Mouse (Mus musculus): ENCODE measurements at regions not wholly inside any gene's neighbourhood (a gene's known extent, or its start where the extent isn't known, plus 50 kb on each side); places are given as distances from the start of the nearest gene placed in this dataset.
"Not testable (repeated sequence)": the region's sequence is repeated elsewhere in the genome, so short reads cannot be mapped to it uniquely, and the experiment has no call there.

GRCm38 (mm10) chr16:31553361-31554146 is 109.7 kb upstream of the Dlg1 start:
- DNase-seq = no peak

DNA sequence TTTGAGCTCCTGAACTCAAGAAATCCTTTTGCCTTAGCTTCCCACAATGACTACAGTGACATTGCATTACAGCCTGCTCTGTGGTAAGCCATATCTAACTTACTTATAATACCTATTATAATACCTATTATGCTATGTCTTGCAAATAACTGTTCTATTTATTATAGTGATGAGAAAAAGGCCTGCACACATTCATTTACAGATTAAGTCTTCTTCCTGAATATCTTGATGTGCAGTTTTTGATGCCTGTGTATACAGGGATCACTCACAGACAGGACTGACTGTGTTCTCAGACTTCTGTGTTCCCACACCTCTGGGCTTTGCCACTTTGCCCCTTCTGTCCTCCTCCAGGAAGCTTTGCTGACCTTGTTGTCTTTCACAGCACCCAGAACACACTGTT is 102.8 kb upstream of the Dlg1 start:
- no peak for DNase-seq

DNA sequence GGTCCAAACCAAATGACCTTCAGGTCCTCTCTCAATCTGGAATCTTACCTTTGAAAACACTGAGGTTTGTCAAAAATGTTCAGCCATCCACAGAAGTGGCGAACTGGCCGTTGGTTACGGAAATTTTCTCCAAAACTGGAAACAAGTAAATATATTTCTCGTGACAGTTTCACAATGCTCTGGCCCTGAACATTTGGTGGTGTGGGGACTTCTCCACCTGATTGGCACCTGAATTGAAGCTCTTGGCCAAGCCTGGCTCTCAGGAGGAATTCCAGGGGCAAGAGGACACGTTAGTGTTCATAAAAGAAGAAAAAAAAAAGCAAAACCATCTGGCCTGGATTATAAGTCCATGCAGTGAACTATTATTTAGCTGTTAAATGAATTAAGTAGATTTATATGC is 98.3 kb upstream of the Dlg1 start:
- DNase-seq = no peak

GRCm38 (mm10) chr16:31568316-31568715 is 94.9 kb upstream of the Dlg1 start:
- DNase-seq = no peak

GRCm38 (mm10) chr16:31569871-31570270 is 93.4 kb upstream of the Dlg1 start:
- no peak for DNase-seq

GRCm38 (mm10) chr16:31570311-31571139 is 92.7 kb upstream of the Dlg1 start:
- DNase-seq = peak; percentile 57

DNA sequence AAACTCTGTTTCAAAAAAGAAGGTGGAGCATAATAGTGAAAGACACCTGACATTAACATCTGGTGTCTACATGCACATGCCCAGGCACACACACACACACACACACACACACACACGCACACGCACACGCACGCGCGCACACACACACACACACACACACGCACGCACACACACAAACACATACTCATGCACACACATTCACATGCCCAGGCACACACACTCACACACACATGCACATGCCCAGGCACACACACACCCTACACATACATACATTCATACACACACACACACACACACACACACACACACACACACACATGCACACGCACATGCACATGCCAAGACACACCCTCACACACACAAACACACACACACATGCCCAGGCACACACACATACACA is 89.4 kb upstream of the Dlg1 start:
- DNase-seq = not testable (repeated sequence)

- DNase-seq = not testable (repeated sequence)
Measured at GRCm38 (mm10) chr16:31575646-31576045, 87.6 kb upstream of the Dlg1 start.

DNA sequence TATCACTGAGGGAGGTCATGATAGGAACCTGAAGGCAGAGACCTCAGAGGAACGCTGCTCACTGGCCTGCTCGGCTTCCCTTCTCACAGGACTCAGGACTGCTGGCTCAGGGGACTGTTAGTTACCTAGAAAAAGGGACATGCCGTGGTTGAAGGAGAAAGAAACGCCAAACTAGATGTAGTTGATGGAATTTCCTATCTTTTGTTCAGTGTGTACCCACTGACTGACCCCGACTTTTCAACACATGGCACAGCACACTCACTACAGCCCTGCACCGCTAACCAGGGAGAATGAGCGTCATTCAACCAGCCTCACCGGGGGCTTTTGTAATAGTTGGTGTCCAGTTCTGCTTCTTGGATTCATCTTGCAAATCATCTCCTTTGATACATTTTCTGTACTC is 86.8 kb upstream of the Dlg1 start:
- DNase-seq = no peak

- no peak for DNase-seq
Measured at GRCm38 (mm10) chr16:31577347-31577746, 85.9 kb upstream of the Dlg1 start.

GRCm38 (mm10) chr16:31579318-31579717 is 83.9 kb upstream of the Dlg1 start:
- no peak for DNase-seq

GRCm38 (mm10) chr16:31580779-31581178 is 82.5 kb upstream of the Dlg1 start:
- DNase-seq = no peak

DNA sequence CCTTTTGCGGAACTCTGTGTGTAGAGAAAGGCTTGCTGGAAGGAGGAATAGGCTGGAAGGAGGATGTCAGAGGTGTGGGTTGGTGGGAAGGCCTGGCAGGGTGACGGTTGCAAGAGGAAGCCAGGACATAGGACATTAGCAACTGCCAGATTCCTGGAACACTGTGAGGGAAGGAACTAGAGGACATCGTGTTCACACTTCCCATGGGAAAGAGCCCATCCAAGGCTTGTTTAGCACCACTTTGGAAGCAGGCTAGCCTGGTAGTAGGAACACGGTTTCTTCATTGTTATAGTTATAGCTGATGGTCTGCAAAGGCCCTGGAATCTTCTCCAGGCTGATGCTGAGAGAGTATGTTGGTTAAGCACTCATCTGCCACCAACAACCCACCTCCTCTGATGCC is 80.4 kb upstream of the Dlg1 start:
- no peak for DNase-seq

GRCm38 (mm10) chr16:31583627-31584026 is 79.6 kb upstream of the Dlg1 start:
- no peak for DNase-seq

- DNase-seq = no peak
Measured at GRCm38 (mm10) chr16:31584216-31584823, 78.9 kb upstream of the Dlg1 start.

DNA sequence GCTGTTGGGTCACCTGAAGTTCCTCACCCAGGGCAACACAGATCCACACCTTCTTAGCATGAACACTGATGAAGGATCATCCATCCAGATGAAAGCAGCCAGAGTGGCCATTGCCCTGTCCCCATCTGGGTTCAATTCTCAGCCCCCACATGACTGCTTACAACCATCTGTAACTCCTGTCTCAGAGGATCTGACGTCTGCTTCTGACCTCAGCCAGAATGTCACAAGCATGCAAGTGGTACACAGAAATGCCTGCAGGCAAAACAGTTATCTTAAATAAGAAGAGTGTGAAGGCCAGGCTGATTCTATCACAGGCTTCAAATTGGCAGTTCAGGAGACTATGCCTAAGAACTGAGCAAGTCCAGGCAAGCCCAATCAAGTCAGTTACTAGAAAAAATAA is 76.2 kb upstream of the Dlg1 start:
- DNase-seq = no peak

DNA sequence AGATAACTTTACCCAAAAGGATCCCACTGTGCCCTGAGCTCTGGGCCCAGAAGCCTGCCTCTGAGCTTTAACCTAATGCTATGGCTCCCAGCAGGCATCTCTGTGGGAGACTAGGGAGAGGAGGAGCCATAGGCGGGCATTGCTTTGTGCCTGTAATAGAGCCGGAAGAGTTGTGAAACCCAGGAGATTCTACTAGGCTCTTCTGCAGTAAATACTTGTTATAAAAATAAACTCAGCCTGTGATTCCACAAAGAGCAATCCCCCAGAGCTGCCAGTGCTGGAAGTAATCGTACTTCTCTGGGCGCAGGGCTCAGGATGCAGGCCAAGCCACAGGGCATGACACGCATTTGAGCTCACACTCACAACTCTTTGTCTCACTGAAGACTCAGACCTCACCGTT is 73.7 kb upstream of the Dlg1 start:
- DNase-seq = no peak

DNA sequence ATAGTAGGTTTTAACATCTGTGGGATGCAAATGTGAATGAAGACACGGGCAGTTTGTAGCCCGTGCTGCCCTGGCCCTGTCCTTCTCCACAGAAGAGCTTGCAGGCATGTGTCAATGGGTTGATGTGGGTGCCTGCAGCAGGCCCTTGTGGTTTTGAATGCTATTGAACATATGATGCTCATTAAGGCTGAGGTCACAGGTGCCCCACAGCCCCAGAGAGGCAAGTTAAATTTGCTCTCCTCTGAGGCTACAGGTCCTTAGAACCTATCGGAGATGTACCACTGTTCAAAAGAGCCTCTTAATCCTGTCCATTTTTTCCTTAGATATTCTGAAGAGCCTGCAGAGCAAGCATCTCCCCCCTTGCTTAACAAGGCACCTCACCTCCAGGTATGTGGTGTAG is 71.7 kb upstream of the Dlg1 start:
- DNase-seq = no peak

DNA sequence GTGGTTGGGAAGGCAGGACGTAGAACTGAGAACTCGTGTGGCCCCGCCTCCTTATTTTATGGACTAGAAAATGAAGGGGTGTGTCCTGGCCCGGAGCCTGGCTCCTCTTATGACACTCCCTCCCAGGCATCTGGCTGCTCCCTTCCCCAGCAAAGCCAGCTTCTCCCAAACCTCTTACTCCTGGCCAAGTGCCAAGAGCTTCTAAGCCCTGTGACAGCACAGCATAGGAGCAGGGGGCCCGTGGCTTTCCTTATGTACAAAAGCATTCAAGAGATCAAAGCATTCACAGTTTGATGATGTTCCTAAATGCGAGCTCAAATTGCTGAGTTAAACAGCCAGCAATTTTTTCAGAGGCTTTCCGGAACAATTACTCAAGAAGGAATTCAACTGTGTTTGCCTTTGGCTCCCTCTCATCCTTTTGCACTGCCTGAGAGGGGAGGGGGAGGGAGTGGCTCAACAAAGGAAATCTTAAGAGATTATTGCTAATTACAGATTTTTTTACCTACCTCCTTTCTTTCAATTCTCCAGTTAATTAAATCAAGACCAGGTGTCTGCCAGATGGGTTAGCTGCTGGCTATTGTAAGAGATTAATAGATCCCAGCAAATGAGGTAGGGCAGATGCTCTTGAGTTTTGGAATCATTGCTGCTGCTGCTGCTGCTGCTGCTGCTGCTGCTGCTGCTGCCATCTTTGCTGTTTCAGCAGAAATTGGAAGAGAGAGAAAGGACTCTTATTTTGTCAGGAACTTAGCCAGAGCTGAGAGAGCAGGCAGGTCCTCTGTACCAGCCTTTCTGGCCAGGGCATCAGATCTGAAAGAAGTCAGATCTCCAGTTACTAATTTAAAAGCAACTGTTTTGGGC is 71.0 kb upstream of the Dlg1 start:
- peak; percentile 78 for DNase-seq

- DNase-seq = peak; percentile 74
Measured at GRCm38 (mm10) chr16:31592973-31593683, 70.1 kb upstream of the Dlg1 start.

GRCm38 (mm10) chr16:31597965-31598364 is 65.3 kb upstream of the Dlg1 start:
- DNase-seq = no peak

DNA sequence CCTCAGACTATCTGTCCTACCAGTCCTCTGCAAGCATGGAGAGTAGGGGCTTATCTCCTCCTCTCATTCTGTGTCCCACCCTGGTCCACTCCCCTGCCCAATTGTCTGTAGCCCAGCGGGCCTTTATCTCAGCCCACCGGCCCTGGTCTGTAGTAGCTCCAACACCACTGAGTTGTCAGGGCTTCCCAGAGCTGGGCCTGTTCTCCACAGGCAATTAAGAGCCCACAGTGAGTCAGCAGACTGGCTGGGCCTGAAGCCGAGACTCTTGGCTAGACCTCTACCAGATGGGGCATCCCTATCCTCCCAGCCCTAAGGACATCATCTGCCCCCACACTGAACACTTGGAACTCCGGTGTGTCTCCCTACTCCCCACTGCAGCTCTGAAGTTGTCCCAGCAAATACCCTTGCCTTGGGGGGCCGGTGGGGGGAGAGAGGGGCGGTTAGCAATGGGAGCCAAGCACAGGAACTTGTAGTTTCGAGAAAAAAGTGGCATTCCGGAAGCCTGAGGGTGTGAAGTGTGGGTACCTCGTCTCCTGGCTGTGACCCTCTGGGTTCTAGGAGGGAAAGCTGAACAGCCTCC is 64.7 kb upstream of the Dlg1 start:
- peak; percentile 63 for DNase-seq
